Mouse (Mus musculus) liver, embryonic 14.5 days (tissue): ENCODE results near the gene Ralgds. TPM values are rescaled to one million over a fixed set of nuclear protein-coding genes. Genes with fewer than 3 reads are reported as not detected.

Experiments used
- ATAC-seq: fragments of 200-750 bp; cut with Nextera tagmentation; 2 replicates; pipeline ENCODE4 v1.8.0; 2017; ENCODE audit warnings: moderate number of reproducible peaks, mild to moderate bottlenecking, moderate library complexity; ENCODE audit not compliant: insufficient read depth
- DNase-seq, 3 experiments: peaks; one replicate each; pipeline ENCODE4 v3.0.0-alpha.2; 2012 to 2013; ENCODE audit warnings: low read depth in 3 of 3, low spot score in 3 of 3
- H3K27ac ChIP-seq: fragments of 300-500 bp; sonication (generic); 2 replicates; pipeline ENCODE4 v1.5.1; 2014; ENCODE audit warnings: moderate library complexity, mild to moderate bottlenecking, control low read depth, inconsistent platforms
- H3K27me3 ChIP-seq: fragments of 300-500 bp; sonication (generic); 2 replicates; pipeline ENCODE4 v1.6.1; 2014; ENCODE audit warnings: mild to moderate bottlenecking, low read length, moderate library complexity; ENCODE audit not compliant: control insufficient read depth, insufficient read depth
- H3K36me3 ChIP-seq: fragments of 300-500 bp; sonication (generic); replicated peaks from 2 replicates; pipeline ENCODE4 v1.6.1; 2014; ENCODE audit warnings: low read depth; ENCODE audit not compliant: control insufficient read depth, insufficient read depth
- H3K4me1 ChIP-seq, 2 experiments: fragments of 200-500 bp in 1 of 2; fragments of 300-500 bp in 1 of 2; sonication (generic) in 1 of 2; replicated peaks; 2 replicates each; pipeline ENCODE4 v1.6.1; 2012 to 2014; ENCODE audit warnings: antibody characterized with exemption in 1 of 2, inconsistent platforms in 1 of 2, low read length in 1 of 2; ENCODE audit not compliant: control insufficient read depth in 2 of 2, insufficient read depth in 2 of 2
- H3K4me2 ChIP-seq: fragments of 300-500 bp; sonication (generic); 2 replicates; pipeline ENCODE4 v1.6.1; 2014; ENCODE audit warnings: low read depth, mild to moderate bottlenecking, control low read depth, moderate library complexity
- H3K4me3 ChIP-seq, 2 experiments: fragments of 200-500 bp in 1 of 2; fragments of 300-500 bp in 1 of 2; sonication (generic) in 1 of 2; 2 replicates each; pipeline ENCODE4 v1.5.1; 2012 to 2014; ENCODE audit warnings: low read depth in 2 of 2, low read length in 2 of 2, mild to moderate bottlenecking in 2 of 2, control low read depth in 1 of 2, inconsistent platforms in 1 of 2, moderate library complexity in 1 of 2; ENCODE audit not compliant: insufficient read depth in 1 of 2
- H3K9ac ChIP-seq: fragments of 300-500 bp; sonication (generic); replicated peaks from 2 replicates; pipeline ENCODE4 v1.6.1; 2014; ENCODE audit warnings: mild to moderate bottlenecking, control low read depth, moderate library complexity
- H3K9me3 ChIP-seq: fragments of 300-500 bp; sonication (generic); 2 replicates; pipeline ENCODE4 v1.6.1; 2016; ENCODE audit warnings: low read length, mixed read lengths; ENCODE audit not compliant: control insufficient read depth
- CTCF ChIP-seq: IDR thresholded peaks from 2 replicates; pipeline ENCODE4 v1.5.1; 2016; ENCODE audit warnings: antibody characterized with exemption, low read depth, control low read depth
- EP300 ChIP-seq: IDR thresholded peaks from 2 replicates; pipeline ENCODE4 v1.6.1; 2016; ENCODE audit warnings: antibody characterized with exemption, low read depth
- WGBS: fragments of 180-500 bp; shearing (Covaris S2); extraction: QIAGEN DNeasy Blood & Tissue Kit; methylation state at CpG from one replicate; pipeline ENCODE4 v1.1.7; 2014; ENCODE audit not compliant: insufficient replicate concordance; 5-methylcytosine and 5-hydroxymethylcytosine counted together
- polyA plus RNA-seq, 2 experiments: library from polyadenylated mRNA; depleted of rRNA in 1 of 2; stranded (reverse) in 1 of 2; unstranded in 1 of 2; fragments of >200 nt; fragmentation: Nextera tagmentation in 1 of 2; extraction: Ambion mirVana in 1 of 2; gene quantifications; 2 replicates each; pipeline versions ENCODE4 v1.2.1 to v1.2.3; 2012 to 2014

The Ralgds gene
- polyA plus RNA-seq, 2 experiments: 1.5 to 2.1 TPM

GRCm38 (mm10) chr2:28599569-28599900 lies 86.6 kb downstream of the Ralgds start:
- Histone ChIP-seq H3K9ac (peak overlapping the region; percentile 24), H3K27ac (peak overlapping the region; percentile 98), H3K36me3 (no peaks in the 10 kb centered on the region), H3K4me1 (peaks cover 81 to 85% of the 10 kb centered on the region in 2 experiments), H3K9me3 (no peaks in the 10 kb centered on the region), H3K4me2 (peak overlapping the region; percentile 1; the same call in 1 of the 2 replicates), H3K4me3 (no peak overlapping the region), H3K27me3 (no peaks in the 10 kb centered on the region)
- TF ChIP-seq CTCF: no peak
- TF ChIP-seq EP300: 0 out of 2 replicates have a peak, but pooled peaks have one; percentile 48
- WGBS: 20% methylated on average over 6 of the region's 6 CpGs
- no peak for DNase-seq
- no peak for ATAC-seq

DNA sequence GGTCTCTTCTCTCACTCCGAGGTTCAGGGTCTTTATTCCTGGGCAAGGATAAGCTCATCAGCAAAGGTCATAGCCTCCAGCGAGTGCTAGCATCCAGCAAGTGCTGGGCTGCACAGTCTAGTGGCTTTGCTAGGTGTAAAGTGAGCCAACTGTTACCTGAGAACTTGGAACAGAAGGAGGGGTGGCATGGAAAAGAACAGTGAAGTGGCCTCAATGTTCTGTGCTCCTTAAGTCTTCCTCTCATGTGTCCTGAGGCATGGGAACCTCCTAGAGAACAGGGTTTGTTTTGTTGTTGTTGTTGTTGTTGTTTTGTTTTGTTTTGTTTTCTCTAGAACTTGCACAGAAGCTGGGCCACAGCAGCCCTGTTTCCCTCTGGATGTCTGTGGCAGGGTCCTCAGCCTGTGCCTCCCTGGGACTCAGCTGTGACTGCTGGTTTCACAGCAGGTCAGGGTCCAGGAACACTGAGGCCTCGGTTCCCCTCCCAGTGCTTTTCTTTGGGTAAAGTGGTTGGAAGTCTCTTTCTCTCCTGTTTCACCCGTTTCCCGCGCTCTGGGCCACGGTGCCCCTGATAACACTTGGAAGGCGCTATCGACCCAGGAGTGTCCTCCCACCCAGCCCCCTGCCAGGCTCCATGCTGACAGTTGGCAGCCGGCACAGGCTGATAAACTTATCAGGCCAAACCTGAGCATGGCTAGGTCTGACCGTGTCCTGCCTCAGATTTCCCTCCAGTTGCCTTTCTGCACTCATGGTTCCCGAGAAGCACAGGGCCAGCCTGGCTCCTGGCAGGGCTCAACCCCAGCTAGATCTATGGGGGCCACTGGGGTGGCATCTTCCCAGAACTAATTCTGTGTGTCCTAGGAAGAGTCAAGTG lies 89.0 kb downstream of the Ralgds start:
- Histone ChIP-seq H3K4me1 (peaks cover 73 to 77% of the 10 kb centered on the region in 2 experiments), H3K9ac (peak overlapping the region; percentile 84), H3K27me3 (no peaks in the 10 kb centered on the region), H3K4me3 (peak overlapping the region in 1 of 2 experiments; percentile 9; a peak in 2 of 4 replicates), H3K27ac (peak overlapping the region; percentile 98), H3K9me3 (no peaks in the 10 kb centered on the region), H3K4me2 (peak overlapping the region; percentile 54), H3K36me3 (no peaks in the 10 kb centered on the region)
- TF ChIP-seq EP300 (peak; percentile 100), CTCF (no peak)
- ATAC-seq: peak; percentile 85
- DNase-seq: peak; percentile 92 to 96 (median 95)
- WGBS: 6% methylated on average over 12 of the region's 12 CpGs

Other genes starting within 250 kb of the Ralgds start
- gene Ppp1r26, start 66.3 kb upstream of the Ralgds start, polyA plus RNA-seq (2012; rRNA removed): 0.15 and 0.19 TPM in 2 replicates
- 0.04 and 0.11 TPM in 2 replicates for gene Ppp1r26, start 66.3 kb upstream of the Ralgds start, polyA plus RNA-seq (2014; fragmentation: Nextera tagmentation; extraction: Ambion mirVana)
- gene 1700007K13Rik, start 46.8 kb upstream of the Ralgds start, polyA plus RNA-seq (2012; rRNA removed): not detected in 2 replicates
- gene 1700007K13Rik, start 46.8 kb upstream of the Ralgds start, polyA plus RNA-seq (2014; fragmentation: Nextera tagmentation; extraction: Ambion mirVana): 0.24 TPM in 1 of 2 replicates, not detected in the other
- gene Mrps2, start 45.1 kb upstream of the Ralgds start, polyA plus RNA-seq (2012; rRNA removed): 19.8 and 20.2 TPM in 2 replicates
- 21.4 and 24.6 TPM in 2 replicates for gene Mrps2, start 45.1 kb upstream of the Ralgds start, polyA plus RNA-seq (2014; fragmentation: Nextera tagmentation; extraction: Ambion mirVana)
- 0.31 and 0.52 TPM in 2 replicates for gene Gbgt1, start 16.2 kb upstream of the Ralgds start, polyA plus RNA-seq (2012; rRNA removed)
- gene Gbgt1, start 16.2 kb upstream of the Ralgds start, polyA plus RNA-seq (2014; fragmentation: Nextera tagmentation; extraction: Ambion mirVana): 0.15 and 0.29 TPM in 2 replicates
- gene Gm10134, start 7.0 kb upstream of the Ralgds start, polyA plus RNA-seq (2012; rRNA removed): not detected in 2 replicates
- gene Gm10134, start 7.0 kb upstream of the Ralgds start, polyA plus RNA-seq (2014; fragmentation: Nextera tagmentation; extraction: Ambion mirVana): not detected in 2 replicates
- 0.10 and 0.19 TPM in 2 replicates for gene Cel, start 50.3 kb downstream of the Ralgds start, polyA plus RNA-seq (2012; rRNA removed)
- gene Cel, start 50.3 kb downstream of the Ralgds start, polyA plus RNA-seq (2014; fragmentation: Nextera tagmentation; extraction: Ambion mirVana): 0.39 TPM in 1 of 2 replicates, not detected in the other
- 10.0 and 11.6 TPM in 2 replicates for gene Gtf3c5, start 70.6 kb downstream of the Ralgds start, polyA plus RNA-seq (2012; rRNA removed)
- 7.6 and 9.0 TPM in 2 replicates for gene Gtf3c5, start 70.6 kb downstream of the Ralgds start, polyA plus RNA-seq (2014; fragmentation: Nextera tagmentation; extraction: Ambion mirVana)
- gene Gfi1b, start 108.9 kb downstream of the Ralgds start, polyA plus RNA-seq (2012; rRNA removed): 72.5 and 86.9 TPM in 2 replicates
- 89.2 and 107 TPM in 2 replicates for gene Gfi1b, start 108.9 kb downstream of the Ralgds start, polyA plus RNA-seq (2014; fragmentation: Nextera tagmentation; extraction: Ambion mirVana)
- 4.5 and 5.4 TPM in 2 replicates for gene Tsc1, start 128.1 kb downstream of the Ralgds start, polyA plus RNA-seq (2012; rRNA removed)
- 5.3 and 7.5 TPM in 2 replicates for gene Tsc1, start 128.1 kb downstream of the Ralgds start, polyA plus RNA-seq (2014; fragmentation: Nextera tagmentation; extraction: Ambion mirVana)
- 1.3 and 2.2 TPM in 2 replicates for gene Spaca9, start 186.6 kb downstream of the Ralgds start, polyA plus RNA-seq (2012; rRNA removed)
- 2.0 and 2.5 TPM in 2 replicates for gene Spaca9, start 186.6 kb downstream of the Ralgds start, polyA plus RNA-seq (2014; fragmentation: Nextera tagmentation; extraction: Ambion mirVana)
- 0.11 and 0.18 TPM in 2 replicates for gene Ak8, start 187.0 kb downstream of the Ralgds start, polyA plus RNA-seq (2012; rRNA removed)
- gene Ak8, start 187.0 kb downstream of the Ralgds start, polyA plus RNA-seq (2014; fragmentation: Nextera tagmentation; extraction: Ambion mirVana): 0.24 and 0.32 TPM in 2 replicates